Mouse (Mus musculus) B cell, adult 2 months (primary cell): Measurements from ENCODE around the gene Eci3.
"Not testable (repeated sequence)": the region's sequence is repeated elsewhere in the genome, so short reads cannot be mapped to it uniquely, and the experiment has no call there.

Source experiments
- DNase-seq, 2 experiments: peaks; one replicate each; pipeline ENCODE4 v3.0.0; 2022

Gene Eci3

GRCm38 (mm10) chr13:34963511-34964397 is at the start of gene Eci3:
Gene Eci3, minus strand, starts transcription at chr13:34963810.
- peak in 1 of 2 experiments; percentile 2 for DNase-seq

GRCm38 (mm10) chr13:34995925-34996324 is 32.3 kb upstream of the Eci3 start:
- no peak for DNase-seq

GRCm38 (mm10) chr13:34993983-34994811 is 30.6 kb upstream of the Eci3 start:
- DNase-seq = peak; percentile 93 to 94

GRCm38 (mm10) chr13:34993595-34993982 is 30.0 kb upstream of the Eci3 start:
- peak in 1 of 2 experiments; percentile 53 for DNase-seq

- no peak for DNase-seq
These were observed 29.5 kb upstream of the Eci3 start for GRCm38 (mm10) chr13:34993085-34993484.

GRCm38 (mm10) chr13:34991581-34992273 is 28.1 kb upstream of the Eci3 start:
- no peak for DNase-seq

GRCm38 (mm10) chr13:34983479-34983878 is 19.9 kb upstream of the Eci3 start:
- not testable (repeated sequence) for DNase-seq

- DNase-seq = not testable (repeated sequence)
These were observed 15.0 kb upstream of the Eci3 start for GRCm38 (mm10) chr13:34978635-34979034.

GRCm38 (mm10) chr13:34977410-34977809 is 13.8 kb upstream of the Eci3 start:
- DNase-seq = no peak

GRCm38 (mm10) chr13:34976116-34976515 is 12.5 kb upstream of the Eci3 start:
- DNase-seq = no peak

GRCm38 (mm10) chr13:34973770-34974169 is 10.2 kb upstream of the Eci3 start:
- peak; percentile 16 to 19 for DNase-seq

GRCm38 (mm10) chr13:34973149-34973548 is 9.5 kb upstream of the Eci3 start:
- DNase-seq = peak; percentile 10 to 31

GRCm38 (mm10) chr13:34972456-34972855 is 8.8 kb upstream of the Eci3 start:
- not testable (repeated sequence) for DNase-seq

GRCm38 (mm10) chr13:34965647-34966046 is 2.0 kb upstream of the Eci3 start:
- not testable (repeated sequence) for DNase-seq

GRCm38 (mm10) chr13:34964866-34965265 is 1.3 kb upstream of the Eci3 start:
- DNase-seq = no peak

- DNase-seq = peak in 1 of 2 experiments; percentile 2
These were observed 809 bp upstream of the Eci3 start for GRCm38 (mm10) chr13:34964419-34964818.

- DNase-seq = no peak
These were observed 2.4 kb downstream of the Eci3 start for GRCm38 (mm10) chr13:34960996-34961770.

- DNase-seq = not testable (repeated sequence)
These were observed 5.5 kb downstream of the Eci3 start for GRCm38 (mm10) chr13:34958158-34958557.

- DNase-seq = no peak
These were observed 6.7 kb downstream of the Eci3 start for GRCm38 (mm10) chr13:34956901-34957300.

GRCm38 (mm10) chr13:34951437-34951836 is 12.2 kb downstream of the Eci3 start:
- not testable (repeated sequence) for DNase-seq

- DNase-seq = no peak
These were observed 21.2 kb downstream of the Eci3 start for GRCm38 (mm10) chr13:34942370-34942769.
